Mouse (Mus musculus) frontal cortex, adult 2 months (tissue): ENCODE data around the gene Khdc3. TPM values are rescaled to one million over a fixed set of nuclear protein-coding genes. Genes with fewer than 3 reads are reported as not detected.
"Not testable (repeated sequence)": the region's sequence is repeated elsewhere in the genome, so short reads cannot be mapped to it uniquely, and the experiment has no call there.

Source experiments
- DNase-seq, 2 experiments: peaks; one replicate each; pipeline ENCODE4 v3.0.0; 2022; ENCODE audit warnings: low spot score in 1 of 2; ENCODE audit errors: extremely low spot score in 1 of 2
- polyA plus RNA-seq: library from polyadenylated mRNA; depleted of rRNA; stranded (reverse); fragments of >200 nt; gene quantifications from 2 replicates; pipeline ENCODE4 v1.2.3, GENCODE M21; 2012; rRNA removed

The Khdc3 gene
- 0.46 and 0.64 TPM in 2 replicates for polyA plus RNA-seq

DNA sequence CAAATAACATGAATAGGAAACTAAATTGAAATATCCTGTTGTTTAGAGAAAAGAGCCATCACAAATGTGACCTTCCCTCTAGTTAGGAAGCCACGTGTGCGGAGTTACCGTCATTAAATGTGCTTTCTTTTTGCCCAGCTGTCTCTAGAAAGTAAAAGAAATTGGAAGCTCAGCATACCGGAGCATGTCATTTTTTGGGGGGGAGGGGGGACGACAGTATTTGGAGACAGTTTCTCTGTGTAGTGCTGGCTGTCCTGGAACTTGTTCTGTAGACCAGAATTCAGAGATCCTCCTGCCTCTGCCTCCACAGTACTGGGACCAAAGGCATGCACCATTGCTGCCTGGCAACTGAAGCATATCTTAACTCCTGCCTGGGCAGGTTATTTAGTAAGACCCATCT lies at the start of gene Khdc3:
Gene Khdc3, plus strand, starts transcription at position 301 of the 400 bp plus-strand sequence.
- DNase-seq = no peak

DNA sequence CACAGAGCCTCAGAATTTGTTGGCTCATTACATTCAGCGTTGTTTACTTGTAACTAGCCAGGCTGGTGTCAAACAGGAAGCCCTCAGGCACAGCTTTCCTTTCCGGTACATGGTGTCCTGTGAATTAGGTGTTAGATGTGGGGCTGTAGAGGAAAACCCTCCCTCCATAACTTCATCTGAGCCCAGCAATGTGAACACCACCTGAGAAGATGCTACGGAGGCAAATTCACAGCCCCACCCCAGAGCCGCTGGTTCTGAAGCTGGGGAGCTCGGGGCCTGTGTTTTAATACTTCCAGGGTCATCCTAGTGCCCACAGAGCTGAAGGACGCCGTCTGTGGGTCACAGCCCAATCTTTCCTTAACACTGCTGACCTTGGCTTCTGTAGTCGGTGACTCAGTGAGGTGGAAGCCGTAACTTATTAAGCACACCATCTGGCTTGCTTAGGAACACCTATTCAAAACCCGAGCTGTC lies 46.2 kb upstream of the Khdc3 start:
- DNase-seq = no peak

- DNase-seq = no peak
These were observed 42.4 kb upstream of the Khdc3 start for GRCm38 (mm10) chr9:73059224-73059623.

- DNase-seq = no peak
These were observed 37.9 kb upstream of the Khdc3 start for GRCm38 (mm10) chr9:73063621-73064290.

GRCm38 (mm10) chr9:73067086-73067485 lies 34.5 kb upstream of the Khdc3 start:
- DNase-seq = no peak

DNA sequence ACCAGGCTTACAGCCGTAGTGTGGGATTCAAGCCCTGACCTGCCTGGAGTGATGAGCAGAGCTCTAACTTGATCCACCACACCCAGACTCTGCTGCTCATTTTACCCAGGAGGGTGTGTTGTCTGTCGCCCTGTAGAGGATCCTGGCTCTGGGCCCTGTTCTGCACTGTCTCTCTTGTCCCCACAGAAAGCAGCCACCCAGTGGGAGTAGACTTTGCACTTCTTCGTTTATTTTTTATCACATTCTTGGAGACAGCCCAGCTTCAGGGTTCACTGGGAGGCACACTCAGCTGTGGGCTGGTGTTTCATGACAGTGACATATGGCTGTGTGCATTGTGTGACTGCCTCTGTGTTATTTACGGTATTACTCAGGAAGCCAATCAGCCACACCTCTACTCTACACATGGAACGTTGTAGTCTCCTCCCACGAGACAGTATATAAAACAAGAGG lies 33.4 kb upstream of the Khdc3 start:
- DNase-seq = peak; percentile 77 to 82

DNA sequence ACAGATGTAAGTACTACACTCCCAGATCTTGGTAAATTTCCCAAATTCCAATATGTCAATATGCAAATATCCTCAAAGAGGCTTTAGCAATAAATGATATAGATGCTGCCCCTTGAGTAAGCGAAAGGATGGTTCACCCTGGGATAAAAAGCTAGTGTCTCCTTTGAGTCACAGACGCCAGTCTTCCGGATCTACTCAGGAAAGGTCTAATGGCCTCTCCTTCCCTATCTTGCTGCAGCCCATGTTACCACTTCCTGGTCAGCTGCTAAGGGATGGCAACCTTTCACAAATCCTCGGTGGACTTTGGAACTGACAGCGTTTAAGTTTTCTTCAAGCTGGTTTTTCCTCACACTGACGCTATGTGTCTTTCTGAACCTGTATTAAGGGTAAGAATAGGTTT lies 32.9 kb upstream of the Khdc3 start:
- no peak for DNase-seq

- peak in 1 of 2 experiments; percentile 37 for DNase-seq
These were observed 30.5 kb upstream of the Khdc3 start for GRCm38 (mm10) chr9:73070971-73071659.

DNA sequence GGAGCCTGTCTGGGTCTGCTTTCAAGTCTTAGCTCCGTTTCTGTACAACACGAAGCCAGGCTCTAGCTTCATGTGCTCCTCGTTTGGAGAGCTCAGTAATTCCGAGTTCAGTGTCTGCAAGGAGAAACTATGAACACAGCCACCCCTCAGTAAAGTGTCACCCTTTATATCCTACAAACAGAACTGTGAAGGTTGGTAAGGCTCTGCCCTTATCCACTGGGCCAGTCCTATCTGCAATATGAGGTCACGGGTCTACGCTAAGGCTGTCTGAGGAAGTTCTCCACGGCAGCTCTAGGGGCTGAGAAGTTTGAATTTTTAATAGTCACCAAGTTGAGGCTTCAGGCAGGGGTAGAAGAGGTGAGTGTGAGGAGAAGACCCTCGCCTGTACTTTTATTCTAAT lies 29.2 kb upstream of the Khdc3 start:
- DNase-seq = no peak

- DNase-seq = no peak
These were observed 28.5 kb upstream of the Khdc3 start for GRCm38 (mm10) chr9:73073169-73073568.

DNA sequence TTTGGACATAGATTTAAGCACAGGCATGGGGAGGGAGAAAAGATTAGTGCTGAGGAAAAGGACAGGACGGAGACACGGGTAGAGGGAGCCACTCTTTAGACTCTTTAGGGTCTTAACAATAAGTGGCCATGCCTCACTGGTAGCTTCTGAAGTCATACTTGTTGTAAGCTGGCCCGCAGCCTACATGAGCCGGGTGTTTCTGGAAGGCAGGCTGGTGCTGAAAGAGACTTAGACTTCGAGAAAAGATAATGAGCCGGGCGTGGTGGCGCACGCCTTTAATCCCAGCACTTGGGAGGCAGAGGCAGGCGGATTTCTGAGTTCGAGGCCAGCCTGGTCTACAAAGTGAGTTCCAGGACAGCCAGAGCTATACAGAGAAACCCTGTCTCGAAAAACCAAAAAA lies 22.3 kb upstream of the Khdc3 start:
- not testable (repeated sequence) for DNase-seq

DNA sequence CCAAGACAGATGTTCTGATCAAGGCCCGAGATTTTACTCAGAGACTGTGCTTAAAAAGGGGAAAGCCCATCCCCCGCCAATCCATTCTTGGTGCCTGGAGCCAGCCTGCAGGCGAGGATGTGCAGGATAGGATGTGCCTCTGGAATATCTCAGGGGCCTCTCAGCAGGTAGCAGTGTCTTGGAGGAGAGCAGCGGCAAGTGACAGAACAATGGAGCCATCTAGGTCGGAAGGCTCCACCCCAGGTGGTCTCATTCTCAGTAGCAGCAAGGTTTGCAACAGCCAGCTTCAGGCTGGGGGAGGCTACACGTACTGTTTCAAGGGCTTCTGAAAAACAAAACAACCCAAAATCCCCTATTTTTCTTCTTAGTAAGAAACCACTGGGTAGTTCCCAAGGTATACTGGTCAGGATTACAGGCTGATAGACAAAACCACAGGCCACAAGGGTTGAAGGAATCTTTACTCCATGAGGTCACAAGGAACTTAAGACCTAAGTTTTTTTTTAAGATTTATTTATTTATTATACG lies 21.8 kb upstream of the Khdc3 start:
- no peak for DNase-seq

DNA sequence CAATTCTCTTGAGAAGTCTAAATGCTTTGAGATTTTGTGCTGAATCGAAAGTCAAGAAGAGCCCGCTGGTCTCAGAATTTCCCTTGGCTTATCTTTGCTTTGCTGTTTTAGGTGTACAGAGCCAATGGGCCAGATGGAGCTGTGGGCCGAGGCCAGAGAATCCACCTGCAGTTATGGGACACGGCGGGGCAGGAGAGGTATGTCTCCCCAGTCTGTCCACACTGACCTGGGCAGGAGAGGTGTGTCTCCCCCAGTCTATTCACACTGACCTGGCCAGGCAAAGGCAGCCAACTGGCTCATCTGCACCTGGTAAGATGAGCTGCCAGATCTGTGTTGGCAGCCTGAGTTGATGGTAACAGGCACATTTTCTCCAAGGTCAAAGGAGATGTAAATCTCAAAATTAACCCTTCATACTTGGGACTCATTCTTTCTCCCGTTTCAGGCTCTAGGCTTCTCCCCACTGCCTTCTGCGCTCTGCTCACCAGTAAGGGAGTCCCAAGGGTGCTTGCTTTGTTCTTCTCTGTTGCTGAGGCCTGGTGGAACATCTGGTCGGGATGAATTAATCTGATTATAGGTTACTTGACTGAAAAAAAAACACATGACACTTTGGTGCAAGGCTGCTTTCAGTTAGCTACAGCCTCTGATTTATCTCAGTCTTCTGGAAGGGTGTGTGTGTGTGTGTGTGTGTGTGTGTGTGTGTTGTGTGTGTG lies 19.2 kb upstream of the Khdc3 start:
- DNase-seq = no peak

GRCm38 (mm10) chr9:73083956-73084355 lies 17.7 kb upstream of the Khdc3 start:
- no peak for DNase-seq

- DNase-seq = no peak
These were observed 15.8 kb upstream of the Khdc3 start for GRCm38 (mm10) chr9:73085845-73086244.

- no peak for DNase-seq
These were observed 14.5 kb upstream of the Khdc3 start for GRCm38 (mm10) chr9:73087121-73087520.

- DNase-seq = no peak
These were observed 14.1 kb upstream of the Khdc3 start for GRCm38 (mm10) chr9:73087581-73087980.

GRCm38 (mm10) chr9:73089222-73089920 lies 12.3 kb upstream of the Khdc3 start:
- DNase-seq = no peak

GRCm38 (mm10) chr9:73090121-73090520 lies 11.5 kb upstream of the Khdc3 start:
- DNase-seq = no peak

- peak in 1 of 2 experiments; percentile 78 for DNase-seq
These were observed 9.9 kb upstream of the Khdc3 start for GRCm38 (mm10) chr9:73091747-73092146.
